9 mouse cellular contexts compared by ENCODE assay signal in the genomic region with DNA sequence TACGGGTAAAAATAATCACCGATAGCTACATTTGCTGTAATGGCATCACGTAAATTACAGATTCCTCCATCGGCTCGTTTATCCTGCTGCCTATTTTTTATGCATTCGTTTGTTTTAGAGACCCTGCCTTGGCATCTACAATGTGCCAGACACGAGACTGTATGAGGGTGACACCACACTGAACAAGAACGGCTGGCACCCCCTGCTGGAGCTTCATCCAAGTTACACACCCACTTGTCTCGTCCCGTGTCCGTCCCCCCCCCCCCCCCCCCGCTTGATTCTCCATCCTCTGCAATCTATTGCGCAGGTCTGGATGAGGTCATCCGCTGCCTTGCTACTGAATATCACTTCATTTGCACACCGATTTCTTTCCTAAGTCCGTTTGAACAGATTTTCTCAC. TPM values are rescaled to one million over a fixed set of nuclear protein-coding genes. Genes with fewer than 3 reads are reported as not detected.
DNase-seq lines count a peak whose midpoint lies in the region; ATAC-seq and TF ChIP-seq lines count a peak whose summit lies in the region.
"Had no signal": no experiment of that assay in that cellular context is flagged by ENCODE, and none has a peak within 500 bp of the region (broad histone marks: within the 10 kb centered on the region; RNA-seq: fewer than 3 reads in every experiment).

No protein-coding gene starts in this region.

- no peak overlapping the region for H3K9ac ChIP-seq in midbrain, postnatal 0 days (replicated peaks; ENCODE audit: low read length, poor library complexity, severe bottlenecking)
- no peak overlapping the region for H3K9ac ChIP-seq in midbrain, embryonic 16.5 days (ENCODE audit: low read depth, low read length)
- H3K9ac ChIP-seq in midbrain, embryonic 13.5 days (replicated peaks) = no peak overlapping the region
- H3K9ac ChIP-seq: limb, embryonic 13.5 days had no signal

- H3K4me2 ChIP-seq in midbrain, postnatal 0 days (ENCODE audit: low read depth, low read length, poor library complexity, severe bottlenecking) = no peak overlapping the region
- H3K4me2 ChIP-seq in midbrain, embryonic 16.5 days (ENCODE audit: low read length) = no peak overlapping the region
- no peak overlapping the region for H3K4me2 ChIP-seq in midbrain, embryonic 13.5 days (replicated peaks)
- H3K4me2 ChIP-seq: limb, embryonic 13.5 days had no signal

- H3K9me3 ChIP-seq in midbrain, postnatal 0 days (ENCODE audit: low read length) = no peaks in the 10 kb centered on the region
- H3K9me3 ChIP-seq in midbrain, embryonic 16.5 days (replicated peaks; ENCODE audit: control insufficient read depth, low read length, poor library complexity, severe bottlenecking) = no peaks in the 10 kb centered on the region
- H3K9me3 ChIP-seq in midbrain, embryonic 13.5 days = no peaks in the 10 kb centered on the region
- H3K9me3 ChIP-seq: limb, embryonic 13.5 days had no signal

- TF ChIP-seq CTCF in midbrain, postnatal 0 days (IDR thresholded peaks at IDR 0.05) = peak; percentile 50

- no peaks in the 10 kb centered on the region; the same call in 1 of the 2 replicates for H3K4me1 ChIP-seq in midbrain, postnatal 0 days (ENCODE audit: insufficient read depth, low read length)
- H3K4me1 ChIP-seq in midbrain, embryonic 16.5 days (ENCODE audit: control insufficient read depth, insufficient read depth, low read length) = peaks cover 6% of the 10 kb centered on the region; the same call in 1 of the 2 replicates
- peaks cover 8% of the 10 kb centered on the region for H3K4me1 ChIP-seq in midbrain, embryonic 13.5 days (replicated peaks)

- peak; percentile 77 for DNase-seq in midbrain, postnatal 0 days (ENCODE audit: low spot score)
- peak; percentile 32 for DNase-seq in ZHBTc4 (ENCODE audit: low read depth, low spot score)
- peak; percentile 9 for DNase-seq in cerebellum, adult 11-12 months
- DNase-seq in frontal cortex, postnatal 36 days (ENCODE audit: low spot score in 2 of 2) = peak; percentile 28 to 46
- DNase-seq in left cerebral cortex, postnatal 10 days (ENCODE audit: extremely low spot score in 1 of 2, low spot score in 2 of 2) = peak; percentile 11 to 75
- peak; percentile 57 to 72 for DNase-seq in right cerebral cortex, postnatal 10 days (ENCODE audit: low spot score in 2 of 2)

- 59% methylated on average over 14 of the region's 16 CpGs for WGBS in midbrain, postnatal 0 days
- WGBS in midbrain, embryonic 16.5 days = 57% methylated on average over 15 of the region's 16 CpGs
- 64% methylated on average over 14 of the region's 16 CpGs for WGBS in midbrain, embryonic 13.5 days

- no peaks in the 10 kb centered on the region for H3K27me3 ChIP-seq in midbrain, postnatal 0 days (ENCODE audit: insufficient read depth, low read length)
- no peaks in the 10 kb centered on the region for H3K27me3 ChIP-seq in midbrain, embryonic 16.5 days (ENCODE audit: control insufficient read depth, insufficient read depth, low read depth, low read length)
- H3K27me3 ChIP-seq in midbrain, embryonic 13.5 days = 0 out of 2 replicates have a peak, but pooled peaks cover 3% of the 10 kb centered on the region
- H3K27me3 ChIP-seq: limb, embryonic 13.5 days had no signal

- H3K27ac ChIP-seq in midbrain, postnatal 0 days (ENCODE audit: low read depth, low read length) = no peak overlapping the region
- no peak overlapping the region for H3K27ac ChIP-seq in midbrain, embryonic 16.5 days (ENCODE audit: low read length)
- no peak overlapping the region for H3K27ac ChIP-seq in midbrain, embryonic 13.5 days
- H3K27ac ChIP-seq: limb, embryonic 13.5 days had no signal

- ATAC-seq in midbrain, postnatal 0 days (ENCODE audit: low FRiP score) = peak; percentile 59; the same call in 1 of the 2 replicates
- no peak for ATAC-seq in midbrain, embryonic 16.5 days
- ATAC-seq in midbrain, embryonic 13.5 days = no peak

- H3K36me3 ChIP-seq in midbrain, postnatal 0 days (ENCODE audit: insufficient read depth, low read length) = no peaks in the 10 kb centered on the region
- no peaks in the 10 kb centered on the region for H3K36me3 ChIP-seq in midbrain, embryonic 16.5 days (ENCODE audit: control insufficient read depth, insufficient read depth, low read length)
- H3K36me3 ChIP-seq in midbrain, embryonic 13.5 days = no peaks in the 10 kb centered on the region
- H3K36me3 ChIP-seq: limb, embryonic 13.5 days had no signal

- intact Hi-C loops in left cerebral cortex, postnatal 10 days (cut with DNase I) = loop anchor here (2.0 kb wide), 1 partner anchor 48 kb away; no protein-coding TSS in a partner anchor

- no peak overlapping the region for H3K4me3 ChIP-seq in midbrain, postnatal 0 days (ENCODE audit: low read depth, low read length)
- H3K4me3 ChIP-seq in midbrain, embryonic 16.5 days (ENCODE audit: low read depth, low read length) = no peak overlapping the region
- no peak overlapping the region for H3K4me3 ChIP-seq in midbrain, embryonic 13.5 days (replicated peaks)
- H3K4me3 ChIP-seq: limb, embryonic 13.5 days had no signal

RNA-seq across cellular contexts. Expression of gene Stab2, which starts 12.9 kb away (rescaled TPM):
- total RNA-seq in midbrain, postnatal 0 days (2014; rRNA removed) = 0.05 and 0.71 TPM in 2 replicates
- polyA plus RNA-seq in midbrain, postnatal 0 days (2015; fragmentation: Nextera tagmentation; extraction: Ambion mirVana) = 0.04 and 0.41 TPM in 2 replicates
- 0.03 and 0.10 TPM in 2 replicates for polyA plus RNA-seq in midbrain, embryonic 16.5 days (2015; fragmentation: Nextera tagmentation; extraction: Ambion mirVana)
- total RNA-seq in left cerebral cortex, postnatal 10 days (2021) = under 1 TPM; 0.45 to 0.73 TPM
- polyA plus RNA-seq in midbrain, embryonic 13.5 days (2015; fragmentation: Nextera tagmentation; extraction: Ambion mirVana) = 0.04 and 0.06 TPM in 2 replicates

RNA-seq across cellular contexts. Expression of gene 1700113H08Rik, which starts 37.1 kb away (rescaled TPM):
- not detected in 2 replicates for total RNA-seq in midbrain, postnatal 0 days (2014; rRNA removed)
- polyA plus RNA-seq in midbrain, postnatal 0 days (2015; fragmentation: Nextera tagmentation; extraction: Ambion mirVana) = 0.27 and 0.34 TPM in 2 replicates
- 0.22 and 0.40 TPM in 2 replicates for polyA plus RNA-seq in midbrain, embryonic 16.5 days (2015; fragmentation: Nextera tagmentation; extraction: Ambion mirVana)
- not detected for total RNA-seq in left cerebral cortex, postnatal 10 days (2021)
- 0.28 and 0.62 TPM in 2 replicates for polyA plus RNA-seq in midbrain, embryonic 13.5 days (2015; fragmentation: Nextera tagmentation; extraction: Ambion mirVana)
- polyA plus RNA-seq: limb, embryonic 13.5 days had no signal

Comparison
In these comparisons a context has a peak if more than half of its experiments do, and no peak if none do; other contexts are left out.
1. DNase-seq: peak in every context shown above with its lines; median percentile 77 in midbrain, postnatal 0 days; 64 in right cerebral cortex, postnatal 10 days; 43 in left cerebral cortex, postnatal 10 days; 37 in frontal cortex, postnatal 36 days; 32 in ZHBTc4; 9 in cerebellum, adult 11-12 months.